ENCODE assay signal across 27 mouse cellular contexts in the genomic region with DNA sequence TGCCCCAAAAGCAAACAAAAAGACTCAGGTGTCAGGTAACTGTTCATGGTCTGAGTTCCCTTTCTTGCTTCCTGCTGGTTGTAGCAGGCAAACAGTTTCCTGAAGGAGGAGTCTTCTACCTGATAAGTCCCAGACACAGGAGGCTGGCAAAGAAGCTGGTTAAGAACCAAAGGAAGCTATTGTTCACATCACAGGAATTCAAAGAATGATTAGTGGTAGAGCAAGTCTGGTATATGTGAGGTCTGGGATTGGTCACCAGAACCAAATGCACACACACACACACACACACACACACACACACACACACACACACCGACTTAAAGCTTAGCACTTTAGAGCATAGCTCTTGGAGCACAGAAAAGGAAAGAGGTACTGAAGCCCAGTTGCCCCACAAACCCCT. TPM values are rescaled to one million over a fixed set of nuclear protein-coding genes. Genes with fewer than 3 reads are reported as not detected.
A peak's percentile ranks its signal among the peaks of the same experiment; 100 is the strongest.
DNase-seq lines count a peak whose midpoint lies in the region; ATAC-seq and TF ChIP-seq lines count a peak whose summit lies in the region.
"Had no signal": no experiment of that assay in that cellular context is flagged by ENCODE, and none has a peak within 500 bp of the region (broad histone marks: within the 10 kb centered on the region; RNA-seq: fewer than 3 reads in every experiment).

No protein-coding gene starts in this region.

- ATAC-seq in intestine, embryonic 14.5 days (replicated peaks; ENCODE audit: low FRiP score, low TSS enrichment, low read depth), result peak; percentile 71
- ATAC-seq in intestine, postnatal 0 days, result no peak
- ATAC-seq in stomach, embryonic 15.5 days (ENCODE audit: insufficient read depth, low FRiP score, low read depth), result peak; percentile 77
- ATAC-seq in midbrain, embryonic 11.5 days (ENCODE audit: low FRiP score), result no peak
- ATAC-seq: CD4-positive, CD25-positive, alpha-beta regulatory T cell, adult 4 months; forebrain, embryonic 14.5 days had no signal

- no peak for TF ChIP-seq CTCF in intestine, postnatal 0 days (IDR thresholded peaks at IDR 0.05; ENCODE audit: low read depth)

- DNase-seq in intestine, embryonic 14.5 days (ENCODE audit: low spot score), result no peak
- peak; percentile 79 for DNase-seq in 3T3-L1 (ENCODE audit: low read depth, low spot score)
- DNase-seq in ZHBTc4 (ENCODE audit: low read depth, low spot score), result peak; percentile 30
- no peak for DNase-seq in cerebellum, postnatal 14 days
- no peak for DNase-seq in midbrain, embryonic 11.5 days (ENCODE audit: low spot score, missing footprints)
- DNase-seq: adrenal gland, postnatal 10 days; cerebellum, adult 2 months; cerebellum, postnatal 36 days; embryo, embryonic 11 days; gastrocnemius, adult 2 months; heart, postnatal 4 days; kidney, adult 18-20 months; left cerebral cortex, postnatal 4 days; liver; right cerebral cortex, adult 18-20 months; thymus, postnatal 25 days had no signal

- no peak overlapping the region for H3K4me2 ChIP-seq in intestine, embryonic 14.5 days (ENCODE audit: low read length)
- H3K4me2 ChIP-seq in intestine, postnatal 0 days (replicated peaks; ENCODE audit: low read depth), result no peak overlapping the region
- H3K4me2 ChIP-seq in stomach, embryonic 15.5 days, result no peak overlapping the region
- no peak overlapping the region for H3K4me2 ChIP-seq in midbrain, embryonic 11.5 days
- H3K4me2 ChIP-seq: embryonic facial prominence, embryonic 15.5 days; heart, embryonic 15.5 days; hindbrain, embryonic 15.5 days; liver, embryonic 15.5 days; neural tube, embryonic 15.5 days had no signal

- H3K4me3 ChIP-seq in intestine, embryonic 14.5 days (ENCODE audit: low read depth, low read length), result no peak overlapping the region
- no peak overlapping the region for H3K4me3 ChIP-seq in intestine, postnatal 0 days (ENCODE audit: low read depth, low read length)
- H3K4me3 ChIP-seq in stomach, embryonic 15.5 days (replicated peaks), result no peak overlapping the region
- H3K4me3 ChIP-seq in midbrain, embryonic 11.5 days (ENCODE audit: low read depth, low read length), result no peak overlapping the region
- H3K4me3 ChIP-seq: embryonic facial prominence, embryonic 15.5 days; gastrocnemius, adult 2 months; heart, embryonic 15.5 days; hindbrain, embryonic 15.5 days; liver, embryonic 15.5 days; neural tube, embryonic 15.5 days had no signal

- no peaks in the 10 kb centered on the region for H3K36me3 ChIP-seq in intestine, embryonic 14.5 days (ENCODE audit: control insufficient read depth, insufficient read depth, low read length)
- H3K36me3 ChIP-seq in intestine, postnatal 0 days (ENCODE audit: control insufficient read depth, insufficient read depth), result no peaks in the 10 kb centered on the region
- no peaks in the 10 kb centered on the region for H3K36me3 ChIP-seq in stomach, embryonic 15.5 days
- no peaks in the 10 kb centered on the region for H3K36me3 ChIP-seq in midbrain, embryonic 11.5 days (ENCODE audit: control insufficient read depth, insufficient read depth, low read length)
- H3K36me3 ChIP-seq: embryonic facial prominence, embryonic 15.5 days; heart, embryonic 15.5 days; hindbrain, embryonic 15.5 days; liver, embryonic 15.5 days; neural tube, embryonic 15.5 days had no signal

- H3K27ac ChIP-seq in intestine, embryonic 14.5 days (ENCODE audit: low read depth), result no peak overlapping the region
- no peak overlapping the region; the same call in 1 of the 2 replicates for H3K27ac ChIP-seq in intestine, postnatal 0 days (ENCODE audit: low read depth, low read length)
- H3K27ac ChIP-seq in stomach, embryonic 15.5 days, result no peak overlapping the region
- H3K27ac ChIP-seq in midbrain, embryonic 11.5 days (ENCODE audit: low read depth, low read length), result no peak overlapping the region
- H3K27ac ChIP-seq: embryonic facial prominence, embryonic 15.5 days; gastrocnemius, adult 2 months; heart, embryonic 15.5 days; hindbrain, embryonic 15.5 days; kidney, postnatal 0 days; liver, embryonic 15.5 days; macrophage; neural tube, embryonic 15.5 days had no signal

- no peaks in the 10 kb centered on the region for H3K9me3 ChIP-seq in intestine, embryonic 14.5 days (ENCODE audit: control insufficient read depth, low read length)
- no peaks in the 10 kb centered on the region for H3K9me3 ChIP-seq in intestine, postnatal 0 days (ENCODE audit: control insufficient read depth)
- no peaks in the 10 kb centered on the region for H3K9me3 ChIP-seq in stomach, embryonic 15.5 days
- H3K9me3 ChIP-seq in midbrain, embryonic 11.5 days (ENCODE audit: control insufficient read depth, low read length), result no peaks in the 10 kb centered on the region
- H3K9me3 ChIP-seq: embryonic facial prominence, embryonic 15.5 days; heart, embryonic 15.5 days; hindbrain, embryonic 15.5 days; liver, embryonic 15.5 days; neural tube, embryonic 15.5 days had no signal

- no peak overlapping the region for H3K9ac ChIP-seq in intestine, embryonic 14.5 days (ENCODE audit: low read length)
- no peak overlapping the region for H3K9ac ChIP-seq in intestine, postnatal 0 days (ENCODE audit: low read depth, low read length)
- no peak overlapping the region for H3K9ac ChIP-seq in stomach, embryonic 15.5 days
- no peak overlapping the region for H3K9ac ChIP-seq in midbrain, embryonic 11.5 days (ENCODE audit: low read length)
- H3K9ac ChIP-seq: embryonic facial prominence, embryonic 15.5 days; heart, embryonic 15.5 days; hindbrain, embryonic 15.5 days; liver, embryonic 15.5 days; neural tube, embryonic 15.5 days had no signal

- H3K4me1 ChIP-seq in intestine, embryonic 14.5 days (replicated peaks; ENCODE audit: control insufficient read depth, insufficient read depth, low read length), result peaks cover 22% of the 10 kb centered on the region
- H3K4me1 ChIP-seq in intestine, postnatal 0 days (replicated peaks; ENCODE audit: control insufficient read depth, insufficient read depth, low read length), result peaks cover 13% of the 10 kb centered on the region; the same call in 1 of the 2 replicates
- H3K4me1 ChIP-seq in stomach, embryonic 15.5 days, result peaks cover 5% of the 10 kb centered on the region; the same call in 1 of the 2 replicates
- no peaks in the 10 kb centered on the region for H3K4me1 ChIP-seq in midbrain, embryonic 11.5 days (ENCODE audit: control insufficient read depth, insufficient read depth, low read length)
- H3K4me1 ChIP-seq: hindbrain, embryonic 15.5 days; neural tube, embryonic 15.5 days had no signal

- WGBS in intestine, embryonic 14.5 days, result 25% methylated on average over 1 of the region's 1 CpGs
- WGBS in intestine, postnatal 0 days, result 0% methylated on average over 1 of the region's 1 CpGs
- WGBS in stomach, embryonic 15.5 days, result 50% methylated on average over 1 of the region's 1 CpGs
- WGBS in midbrain, embryonic 11.5 days, result 68% methylated on average over 1 of the region's 1 CpGs

- H3K27me3 ChIP-seq in intestine, embryonic 14.5 days (replicated peaks; ENCODE audit: control insufficient read depth, insufficient read depth, low read length), result no peaks in the 10 kb centered on the region
- H3K27me3 ChIP-seq in intestine, postnatal 0 days (replicated peaks; ENCODE audit: control insufficient read depth, insufficient read depth, low read length), result no peaks in the 10 kb centered on the region
- H3K27me3 ChIP-seq in stomach, embryonic 15.5 days (replicated peaks), result no peaks in the 10 kb centered on the region
- H3K27me3 ChIP-seq in midbrain, embryonic 11.5 days (ENCODE audit: control insufficient read depth, insufficient read depth, low read length), result no peaks in the 10 kb centered on the region
- H3K27me3 ChIP-seq: embryonic facial prominence, embryonic 15.5 days; heart, embryonic 15.5 days; hindbrain, embryonic 15.5 days had no signal

RNA-seq across cellular contexts. Expression of gene Sowahb, which starts 9.5 kb away (rescaled TPM):
- polyA plus RNA-seq in intestine, embryonic 14.5 days (2014; fragmentation: Nextera tagmentation; extraction: Ambion mirVana), result 3.3 and 3.9 TPM in 2 replicates
- polyA plus RNA-seq in intestine, postnatal 0 days (2015; fragmentation: Nextera tagmentation; extraction: Ambion mirVana), result 16.1 and 18.0 TPM in 2 replicates
- 1.8 and 3.0 TPM in 2 replicates for polyA plus RNA-seq in stomach, embryonic 15.5 days (2015; fragmentation: Nextera tagmentation; extraction: Ambion mirVana)
- 0.03 and 0.21 TPM in 2 replicates for polyA plus RNA-seq in midbrain, embryonic 11.5 days (2014; fragmentation: Nextera tagmentation; extraction: Ambion mirVana)
- polyA plus RNA-seq: CD4-positive, CD25-positive, alpha-beta regulatory T cell, adult 4 months; hindbrain, embryonic 15.5 days; macrophage; neural tube, embryonic 15.5 days had no signal

RNA-seq across cellular contexts. Expression of gene Sept11, which starts 58.0 kb away (rescaled TPM):
- polyA plus RNA-seq in intestine, embryonic 14.5 days (2014; fragmentation: Nextera tagmentation; extraction: Ambion mirVana), result 178 and 186 TPM in 2 replicates
- polyA plus RNA-seq in intestine, postnatal 0 days (2015; fragmentation: Nextera tagmentation; extraction: Ambion mirVana), result 39.2 and 40.9 TPM in 2 replicates
- 141 and 160 TPM in 2 replicates for polyA plus RNA-seq in stomach, embryonic 15.5 days (2015; fragmentation: Nextera tagmentation; extraction: Ambion mirVana)
- 251 and 269 TPM in 2 replicates for polyA plus RNA-seq in midbrain, embryonic 11.5 days (2014; fragmentation: Nextera tagmentation; extraction: Ambion mirVana)

Comparison
In these comparisons a context has a peak if more than half of its experiments do, and no peak if none do; other contexts are left out.
1. ATAC-seq: peak in intestine, embryonic 14.5 days (single experiment) and stomach, embryonic 15.5 days (single experiment); none in intestine, postnatal 0 days (single experiment) and midbrain, embryonic 11.5 days (single experiment).
2. DNase-seq: peak in 3T3-L1 (single experiment) and ZHBTc4 (single experiment); none in intestine, embryonic 14.5 days (single experiment), cerebellum, postnatal 14 days (0 of 2) and midbrain, embryonic 11.5 days (single experiment).